Mouse (Mus musculus) forebrain, postnatal 0 days (tissue): ENCODE results near the gene Lrrc32. TPM values are rescaled to one million over a fixed set of nuclear protein-coding genes. Genes with fewer than 3 reads are reported as not detected.

Source experiments
- ATAC-seq: fragments of 200-750 bp; cut with Nextera tagmentation; 2 replicates; pipeline ENCODE4 v1.8.0; 2017; ENCODE audit warnings: mild to moderate bottlenecking, moderate library complexity
- DNase-seq: peaks from one replicate; pipeline ENCODE4 v3.0.0-alpha.2; 2015
- H3K27ac ChIP-seq: fragments of 300-500 bp; sonication (generic); 2 replicates; pipeline ENCODE4 v1.5.1; 2014; ENCODE audit warnings: low read depth, mild to moderate bottlenecking, antibody characterized with exemption, low read length, moderate library complexity, mixed read lengths
- H3K27me3 ChIP-seq: fragments of 300-500 bp; sonication (generic); 2 replicates; pipeline ENCODE4 v1.6.1; 2014; ENCODE audit warnings: mild to moderate bottlenecking, low read length, mixed read lengths; ENCODE audit not compliant: insufficient read depth
- H3K36me3 ChIP-seq: fragments of 300-500 bp; sonication (generic); 2 replicates; pipeline ENCODE4 v1.6.1; 2014; ENCODE audit warnings: mild to moderate bottlenecking, moderate library complexity; ENCODE audit not compliant: insufficient read depth
- H3K4me1 ChIP-seq: fragments of 300-500 bp; sonication (generic); 2 replicates; pipeline ENCODE4 v1.6.1; 2014; ENCODE audit warnings: antibody characterized with exemption; ENCODE audit not compliant: insufficient read depth
- H3K4me2 ChIP-seq: fragments of 300-500 bp; sonication (generic); 2 replicates; pipeline ENCODE4 v1.6.1; 2014; ENCODE audit warnings: low read depth, mild to moderate bottlenecking, moderate library complexity
- H3K4me3 ChIP-seq: fragments of 300-500 bp; sonication (generic); 2 replicates; pipeline ENCODE4 v1.5.1; 2014; ENCODE audit warnings: low read depth, low read length, mixed read lengths
- H3K9ac ChIP-seq: fragments of 300-500 bp; sonication (generic); 2 replicates; pipeline ENCODE4 v1.6.1; 2014; ENCODE audit warnings: mild to moderate bottlenecking
- H3K9me3 ChIP-seq: fragments of 300-500 bp; sonication (generic); 2 replicates; pipeline ENCODE4 v1.6.1; 2016; ENCODE audit warnings: low read length
- CTCF ChIP-seq: sonication (generic); IDR thresholded peaks from 2 replicates; pipeline ENCODE4 v1.5.1; 2016; ENCODE audit warnings: antibody characterized with exemption, control low read depth, low read depth
- WGBS: fragments of 180-500 bp; shearing (Covaris S2); extraction: QIAGEN DNeasy Blood & Tissue Kit; methylation state at CpG from one replicate; pipeline ENCODE4 v1.1.7; 2014; 5-methylcytosine and 5-hydroxymethylcytosine counted together
- polyA plus RNA-seq: library from polyadenylated mRNA; unstranded; fragments of >200 nt; fragmentation: Nextera tagmentation; extraction: Ambion mirVana; gene quantifications from 2 replicates; pipeline ENCODE4 v1.2.1, GENCODE M21; 2015
- total RNA-seq: library from RNA; depleted of rRNA; stranded (reverse); fragments of >200 nt; gene quantifications from 2 replicates; pipeline ENCODE4 v1.2.3, GENCODE M21; 2014

The Lrrc32 gene
- total and polyA plus RNA-seq, 2 experiments from 2014 or later: 4.2 to 6.0 TPM

DNA sequence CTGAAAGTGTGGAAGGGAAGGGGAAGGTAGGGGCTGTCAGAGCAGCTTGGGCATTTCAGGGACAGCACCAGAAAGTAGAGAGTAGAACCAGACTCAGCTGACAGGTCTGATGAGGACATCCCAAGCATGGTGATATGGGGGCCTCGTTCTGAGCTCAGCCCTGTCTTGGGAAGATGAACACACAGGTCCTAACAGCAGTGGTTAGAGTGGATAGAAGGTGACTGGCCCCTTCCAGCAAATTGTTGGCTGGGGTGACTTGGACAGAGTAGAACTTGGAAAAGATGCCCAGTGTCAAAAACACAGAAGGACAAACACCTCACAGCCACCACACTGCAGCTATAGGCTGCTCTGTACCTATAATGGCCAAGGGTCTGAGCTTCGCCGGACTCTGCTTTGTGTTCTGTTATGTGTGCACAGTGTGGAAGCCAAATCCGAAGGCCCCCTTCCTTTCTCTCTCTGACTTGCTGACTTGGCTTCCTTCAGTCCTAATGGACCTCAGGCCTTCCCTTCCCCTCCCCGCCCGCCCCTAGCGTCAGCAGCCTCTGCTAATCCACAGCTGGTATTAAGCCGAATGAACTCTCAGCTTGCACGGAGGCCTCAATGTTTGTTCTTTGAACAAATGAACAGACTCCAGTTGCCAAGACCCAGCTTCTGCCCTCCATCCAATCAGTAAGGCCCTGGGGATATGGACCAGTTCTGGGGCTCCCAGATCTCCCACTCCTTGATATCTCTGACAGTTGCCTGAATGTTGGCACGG is 48.3 kb downstream of the Lrrc32 start:
- Histone ChIP-seq H3K4me1 (no peaks in the 10 kb centered on the region), H3K27ac (no peak overlapping the region), H3K4me2 (no peak overlapping the region), H3K9ac (no peak overlapping the region), H3K27me3 (no peaks in the 10 kb centered on the region), H3K36me3 (no peaks in the 10 kb centered on the region), H3K9me3 (no peaks in the 10 kb centered on the region), H3K4me3 (no peak overlapping the region)
- no peak for DNase-seq
- TF ChIP-seq CTCF: no peak
- WGBS: 35% methylated on average over 10 of the region's 10 CpGs
- ATAC-seq: no peak

DNA sequence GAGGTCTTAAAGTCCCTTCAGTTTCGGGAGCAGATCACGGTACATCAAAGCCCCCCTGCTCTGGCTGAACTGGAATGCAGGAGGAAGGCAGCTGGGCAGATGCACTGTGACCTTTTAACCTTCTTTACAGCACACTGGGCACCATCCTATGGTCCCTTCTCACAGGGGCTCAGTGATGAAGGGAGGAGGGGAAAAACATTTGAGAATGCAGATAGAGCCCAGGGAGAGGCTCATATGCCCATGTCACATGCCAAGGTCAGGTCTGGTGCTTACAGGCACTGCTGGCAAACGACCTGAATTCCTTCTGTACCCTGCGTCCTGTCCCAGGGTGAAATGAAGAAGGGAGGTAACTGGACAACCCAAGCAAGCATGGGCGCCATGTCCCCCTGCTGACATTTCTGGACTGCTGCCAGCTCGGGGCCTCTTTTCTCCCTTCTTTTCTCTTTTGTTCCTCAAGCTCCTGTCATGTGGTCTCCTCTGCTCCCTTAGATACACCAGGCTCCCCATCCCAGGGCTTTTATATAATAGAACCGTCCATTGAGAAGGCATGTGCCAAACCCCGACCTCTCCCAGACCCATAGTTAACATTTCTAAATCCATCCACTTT is 49.0 kb downstream of the Lrrc32 start:
- Histone ChIP-seq H3K4me1 (no peaks in the 10 kb centered on the region), H3K9ac (no peak overlapping the region), H3K36me3 (no peaks in the 10 kb centered on the region), H3K27me3 (no peaks in the 10 kb centered on the region), H3K4me3 (no peak overlapping the region), H3K4me2 (no peak overlapping the region), H3K9me3 (no peaks in the 10 kb centered on the region), H3K27ac (no peak overlapping the region)
- no peak for TF ChIP-seq CTCF
- WGBS: 20% methylated on average over 8 of the region's 8 CpGs
- ATAC-seq: no peak
- DNase-seq: no peak

DNA sequence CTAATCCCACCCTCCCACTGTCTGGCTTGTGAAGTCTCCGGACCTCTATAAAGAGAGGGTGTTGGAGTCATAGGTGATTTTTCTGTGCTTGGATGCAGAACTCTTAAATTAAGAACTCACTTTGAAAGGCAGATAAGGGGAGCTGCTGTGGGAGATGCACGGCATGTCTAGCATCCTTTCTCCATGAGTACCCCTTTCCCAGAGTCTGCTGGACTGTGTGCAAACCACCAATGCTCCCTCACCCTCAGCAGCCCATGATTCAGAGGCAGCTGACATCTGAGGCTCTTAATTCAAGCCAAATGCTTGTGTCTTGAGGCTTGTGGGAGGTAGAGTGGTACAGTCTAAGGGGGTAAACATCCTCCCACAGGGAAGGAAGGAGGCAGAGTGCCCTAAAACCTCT is 51.8 kb downstream of the Lrrc32 start:
- no peak overlapping the region for H3K27ac ChIP-seq
- 72% methylated on average over 2 of the region's 2 CpGs for WGBS
- no peaks in the 10 kb centered on the region for H3K9me3 ChIP-seq
- TF ChIP-seq CTCF: no peak
- DNase-seq (no peak), ATAC-seq (no peak)
- H3K9ac ChIP-seq: no peak overlapping the region
- H3K27me3 ChIP-seq: no peaks in the 10 kb centered on the region
- no peaks in the 10 kb centered on the region for H3K36me3 ChIP-seq
- H3K4me2 ChIP-seq: no peak overlapping the region
- no peak overlapping the region for H3K4me3 ChIP-seq
- H3K4me1 ChIP-seq: no peaks in the 10 kb centered on the region

DNA sequence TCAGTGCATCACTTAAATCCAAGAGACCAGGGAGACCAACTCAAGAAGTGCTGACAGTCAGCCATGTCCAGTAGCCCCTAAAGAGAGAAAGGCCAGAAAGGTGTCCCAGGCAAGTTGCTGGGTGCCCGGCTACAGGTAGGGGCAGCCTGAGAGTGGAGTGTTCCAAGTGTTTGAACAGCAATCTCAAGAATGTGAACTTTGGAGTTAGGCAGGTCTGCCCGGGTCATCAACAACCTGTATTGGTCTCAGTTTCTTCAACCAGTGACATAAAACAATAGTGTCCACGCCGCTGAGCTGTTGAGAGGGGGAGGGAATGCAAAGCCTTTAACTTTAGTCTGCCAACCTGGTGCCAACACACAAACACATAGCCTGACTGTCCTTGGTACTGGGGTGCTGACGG is 52.5 kb downstream of the Lrrc32 start:
- no peak for ATAC-seq

DNA sequence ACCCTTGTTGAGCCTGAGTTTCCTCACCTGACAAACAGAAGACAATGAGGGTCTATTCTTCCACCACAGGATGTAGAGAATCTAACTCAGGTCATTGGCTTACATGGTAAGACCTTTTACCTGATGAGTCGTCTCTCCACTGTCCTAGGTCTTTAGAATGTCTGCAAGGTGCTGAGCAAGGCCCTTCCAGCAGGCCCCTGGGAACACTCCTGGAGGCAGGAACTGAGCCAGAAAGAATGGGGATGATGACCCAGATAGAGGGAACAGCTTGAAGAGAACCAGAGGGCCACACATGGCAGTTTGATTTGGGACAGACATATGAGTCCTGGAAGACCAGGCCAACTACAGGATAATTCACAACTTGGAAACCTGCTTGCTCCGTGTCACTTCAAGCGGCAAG is 53.2 kb downstream of the Lrrc32 start:
- WGBS: 89% methylated on average over 3 of the region's 3 CpGs
- Histone ChIP-seq H3K4me3 (no peak overlapping the region), H3K9me3 (no peaks in the 10 kb centered on the region), H3K27me3 (no peaks in the 10 kb centered on the region), H3K4me1 (no peaks in the 10 kb centered on the region), H3K27ac (no peak overlapping the region), H3K4me2 (no peak overlapping the region), H3K9ac (no peak overlapping the region), H3K36me3 (no peaks in the 10 kb centered on the region)
- DNase-seq: no peak
- TF ChIP-seq CTCF: no peak
- ATAC-seq: no peak

More for the DNA sequence above, 52.5 kb downstream of the Lrrc32 start:
- no peak for DNase-seq
- Histone ChIP-seq H3K4me1 (no peaks in the 10 kb centered on the region), H3K4me2 (no peak overlapping the region), H3K9ac (no peak overlapping the region), H3K9me3 (no peaks in the 10 kb centered on the region), H3K36me3 (no peaks in the 10 kb centered on the region), H3K4me3 (no peak overlapping the region), H3K27ac (no peak overlapping the region), H3K27me3 (no peaks in the 10 kb centered on the region)
- no peak for TF ChIP-seq CTCF
- 92% methylated on average over 5 of the region's 5 CpGs for WGBS

DNA sequence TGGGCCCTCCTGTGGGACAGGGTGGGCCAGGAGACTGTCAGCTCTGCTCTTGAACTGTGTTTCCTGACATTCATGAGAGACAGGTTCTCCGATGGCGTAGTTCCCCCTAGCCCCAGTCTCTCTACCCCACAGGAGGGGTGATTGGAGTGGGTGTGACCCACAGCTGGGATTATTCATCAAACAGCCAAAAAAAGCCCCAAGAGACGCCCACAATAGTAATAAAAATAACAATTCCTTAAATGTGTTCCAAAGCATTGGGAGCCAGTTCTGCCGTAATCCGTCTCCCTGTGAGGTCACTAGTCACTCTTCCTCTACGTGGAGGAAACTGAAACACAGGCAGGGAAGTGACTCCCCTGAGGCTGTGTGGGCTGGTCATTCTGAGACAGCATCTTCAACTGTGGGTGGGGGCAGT is 53.7 kb downstream of the Lrrc32 start:
- Histone ChIP-seq H3K27me3 (no peaks in the 10 kb centered on the region), H3K9ac (no peak overlapping the region), H3K27ac (no peak overlapping the region), H3K4me1 (no peaks in the 10 kb centered on the region), H3K4me3 (no peak overlapping the region), H3K4me2 (no peak overlapping the region), H3K9me3 (no peaks in the 10 kb centered on the region), H3K36me3 (no peaks in the 10 kb centered on the region)
- no peak for TF ChIP-seq CTCF
- DNase-seq: no peak
- whole genome bisulfite sequencing: 77% methylated on average over 6 of the region's 6 CpGs
- ATAC-seq: no peak

DNA sequence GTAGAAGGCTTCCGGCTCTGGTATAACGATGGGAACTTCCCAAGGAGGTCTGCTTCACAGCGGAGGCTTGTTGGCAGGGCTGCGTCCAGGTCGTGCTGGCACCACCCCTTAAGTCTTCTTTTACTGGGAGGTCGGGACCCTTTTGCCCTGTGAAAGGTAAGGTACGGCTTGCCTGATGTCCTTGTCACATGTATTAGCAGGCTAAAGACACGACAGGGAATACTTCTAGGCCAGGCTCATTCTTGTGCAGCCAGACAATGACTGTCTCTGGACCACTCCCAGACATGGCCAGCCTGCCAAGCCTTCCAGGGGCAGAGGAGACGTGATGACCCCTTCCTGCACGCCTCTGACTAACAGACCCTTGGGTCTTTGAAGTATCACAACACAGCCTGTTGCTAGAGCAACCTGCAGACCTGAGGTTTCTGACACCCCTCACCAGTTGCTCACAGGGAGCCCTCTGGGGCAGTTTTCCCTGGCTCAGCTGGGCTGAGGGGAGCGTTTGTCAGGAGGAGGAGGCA is 54.8 kb downstream of the Lrrc32 start:
- Histone ChIP-seq H3K27ac (no peak overlapping the region), H3K4me2 (no peak overlapping the region), H3K4me1 (no peaks in the 10 kb centered on the region), H3K9ac (no peak overlapping the region), H3K9me3 (no peaks in the 10 kb centered on the region), H3K36me3 (no peaks in the 10 kb centered on the region), H3K4me3 (no peak overlapping the region), H3K27me3 (no peaks in the 10 kb centered on the region)
- WGBS: 57% methylated on average over 11 of the region's 11 CpGs
- no peak for TF ChIP-seq CTCF
- DNase-seq (no peak), ATAC-seq (no peak)
